Mouse (Mus musculus) layer of hippocampus, adult 9-11 months (tissue): ENCODE data around the gene Taf10.
"Not testable (repeated sequence)": the region's sequence is repeated elsewhere in the genome, so short reads cannot be mapped to it uniquely, and the experiment has no call there.

Source experiments
- DNase-seq: peaks from one replicate; pipeline ENCODE4 v3.0.0; 2022

The Taf10 gene

DNA sequence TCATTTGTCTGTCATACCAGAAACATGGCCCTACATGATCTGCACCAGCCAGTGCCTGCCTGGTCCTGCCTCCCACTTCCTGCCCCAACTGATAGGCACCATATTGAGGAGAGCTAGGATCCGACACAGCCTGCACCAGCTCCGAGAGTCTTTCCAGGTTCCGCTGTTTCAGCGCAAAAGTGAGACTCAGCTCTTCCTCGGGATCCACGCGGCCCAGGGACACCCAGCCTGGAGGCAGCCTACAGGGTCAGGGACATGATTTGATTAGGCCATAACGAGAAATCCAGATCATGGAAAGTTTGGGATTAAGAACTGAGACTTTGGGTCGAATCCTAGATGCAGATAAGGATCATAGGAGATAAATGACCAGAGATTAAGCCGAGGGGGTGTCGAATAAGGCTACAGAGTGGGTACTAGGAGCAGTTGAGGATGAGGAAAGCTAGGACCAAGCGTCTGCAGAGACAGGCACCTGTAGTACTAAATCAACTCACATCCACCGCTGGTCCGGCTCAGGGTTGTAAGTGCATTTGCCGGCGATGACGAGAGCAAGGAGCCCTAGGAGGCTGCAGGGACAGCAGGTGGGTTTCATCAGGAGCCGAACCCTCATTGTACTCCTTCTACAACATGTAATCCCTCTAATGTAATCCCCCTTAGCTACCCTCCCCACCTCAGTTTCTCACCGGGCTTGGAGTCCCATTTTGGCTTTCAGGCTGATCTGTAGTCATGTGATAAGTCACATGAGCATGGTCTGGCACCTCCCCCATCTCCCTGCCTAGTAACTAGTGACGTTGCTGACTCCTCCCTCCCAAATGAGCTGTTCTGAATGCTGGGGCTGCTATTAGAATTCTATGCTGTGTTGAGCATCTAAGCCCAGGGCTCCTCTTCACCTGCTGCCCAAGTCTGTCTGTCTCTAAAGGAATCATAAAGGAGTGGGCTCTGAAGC is 7.6 kb upstream of the Taf10 start, which contains the start of gene Tpp1:
Gene Tpp1 (minus strand): TSS at position 745 of the 943 bp plus-strand sequence.
- peak; percentile 98 for DNase-seq

DNA sequence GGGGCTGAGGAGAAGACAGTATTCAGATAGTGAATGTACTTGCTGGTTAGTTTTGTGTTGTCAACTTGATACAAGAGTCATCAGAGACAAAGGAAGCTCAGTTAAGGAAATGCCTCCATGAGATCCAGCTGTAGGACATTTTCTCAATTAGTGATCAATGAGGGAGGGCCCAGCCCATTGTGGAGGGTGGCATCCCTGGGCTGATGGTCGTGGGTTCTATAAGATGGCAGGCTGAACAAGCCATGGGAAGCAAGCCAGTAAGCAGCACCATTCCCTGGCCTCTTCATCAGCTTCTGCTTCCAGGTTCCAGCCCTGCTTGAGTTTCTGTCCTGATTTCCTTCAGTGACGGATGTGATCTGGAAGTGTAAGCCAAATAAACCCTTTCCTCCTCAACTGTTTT is 3.6 kb upstream of the Taf10 start:
- no peak for DNase-seq

DNA sequence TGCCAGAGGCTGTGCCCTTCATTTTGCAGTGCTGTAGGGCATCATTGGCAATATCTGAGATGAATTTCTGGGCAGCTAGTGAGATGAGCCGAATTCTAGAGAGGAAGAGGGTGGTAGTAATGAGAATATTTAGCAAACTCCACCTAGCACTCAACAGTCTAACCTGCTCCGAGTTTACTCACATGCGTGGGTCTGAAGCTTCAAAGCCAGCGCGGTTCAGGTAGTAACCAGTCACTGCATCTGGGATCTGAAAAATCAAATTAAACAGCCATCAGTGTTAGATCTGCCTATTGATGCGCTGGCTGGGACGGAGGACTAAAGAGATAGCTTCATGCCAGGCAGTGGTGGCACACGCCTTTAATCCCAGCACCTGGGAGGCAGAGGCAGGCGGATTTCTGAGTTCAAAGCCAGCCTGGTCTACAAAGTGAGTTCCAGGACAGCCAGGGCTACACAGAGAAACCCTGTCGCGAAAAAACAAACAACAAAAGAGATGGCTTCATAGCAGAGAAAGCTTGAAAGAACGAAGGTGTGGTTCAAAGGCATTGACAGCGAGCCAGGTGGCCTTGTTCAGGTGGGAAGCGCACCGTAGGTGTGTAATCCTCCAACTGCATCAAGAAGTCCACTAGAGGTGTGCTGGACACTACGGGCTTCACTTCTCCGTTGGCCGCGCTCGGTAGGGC is 775 bp downstream of the Taf10 start:
- DNase-seq = not testable (repeated sequence)

DNA sequence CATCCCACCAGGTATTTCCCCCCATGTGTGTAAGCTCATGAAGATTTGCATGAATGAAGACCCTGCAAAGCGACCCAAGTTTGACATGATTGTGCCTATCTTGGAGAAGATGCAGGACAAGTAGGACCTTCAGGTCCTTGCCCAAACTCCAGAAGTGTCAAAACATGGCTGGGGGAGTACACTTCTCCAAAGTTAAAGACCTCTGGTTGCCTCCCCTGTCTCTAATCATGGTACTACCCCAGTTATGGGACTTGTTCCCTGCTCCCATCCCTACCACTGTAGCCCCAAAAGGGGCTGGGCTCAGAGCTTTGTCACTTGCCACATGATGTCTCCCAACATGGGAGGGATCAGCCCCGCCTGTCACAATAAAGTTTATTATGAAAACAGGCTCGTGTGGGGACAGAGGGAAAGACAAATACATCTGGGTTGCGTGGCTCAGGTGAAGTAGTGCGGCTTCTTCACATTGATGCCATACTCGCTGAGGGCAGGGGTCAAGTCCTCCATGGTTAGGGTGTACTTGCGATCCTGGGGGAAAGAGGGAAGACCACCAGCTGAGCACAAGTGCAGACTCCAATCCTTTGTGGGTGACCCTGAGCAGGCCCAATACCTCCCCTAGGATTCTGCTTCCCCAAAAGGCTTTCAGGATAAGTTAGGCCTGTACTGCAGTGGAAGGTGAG is 1.5 kb downstream of the Taf10 start:
- DNase-seq = not testable (repeated sequence)

DNA sequence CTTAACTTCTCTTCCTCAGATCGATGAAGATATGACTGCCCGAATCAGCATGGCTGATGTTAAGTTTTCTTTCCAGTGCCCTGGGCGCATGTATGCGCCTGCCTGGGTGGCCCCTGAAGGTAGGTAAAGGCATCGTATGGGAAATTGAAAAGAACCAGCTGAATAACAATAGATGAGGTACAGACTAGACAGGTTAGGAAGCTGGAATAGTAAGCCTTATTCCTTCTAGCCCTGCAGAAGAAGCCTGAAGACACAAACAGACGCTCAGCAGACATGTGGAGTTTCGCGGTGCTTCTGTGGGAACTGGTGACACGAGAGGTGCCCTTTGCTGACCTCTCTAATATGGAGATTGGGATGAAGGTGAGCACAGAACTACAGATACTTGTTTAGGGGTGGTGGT is 2.2 kb downstream of the Taf10 start:
- DNase-seq = no peak

DNA sequence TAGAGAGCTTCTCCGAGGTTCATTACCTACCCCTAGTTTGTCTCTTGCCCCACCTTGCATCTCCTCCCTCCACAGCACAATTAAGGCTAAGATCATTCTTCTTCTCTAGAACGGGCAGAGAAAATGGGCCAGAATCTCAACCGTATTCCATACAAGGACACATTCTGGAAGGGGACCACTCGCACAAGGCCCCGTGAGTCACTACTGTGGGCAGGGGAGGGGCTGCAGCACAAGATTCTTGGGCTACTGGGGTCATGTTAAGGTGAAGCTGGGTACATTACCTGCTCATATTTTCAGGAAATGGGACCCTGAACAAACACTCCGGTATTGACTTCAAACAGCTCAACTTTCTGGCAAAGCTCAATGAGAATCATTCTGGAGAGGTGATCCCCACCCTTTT is 3.3 kb downstream of the Taf10 start:
- no peak for DNase-seq

DNA sequence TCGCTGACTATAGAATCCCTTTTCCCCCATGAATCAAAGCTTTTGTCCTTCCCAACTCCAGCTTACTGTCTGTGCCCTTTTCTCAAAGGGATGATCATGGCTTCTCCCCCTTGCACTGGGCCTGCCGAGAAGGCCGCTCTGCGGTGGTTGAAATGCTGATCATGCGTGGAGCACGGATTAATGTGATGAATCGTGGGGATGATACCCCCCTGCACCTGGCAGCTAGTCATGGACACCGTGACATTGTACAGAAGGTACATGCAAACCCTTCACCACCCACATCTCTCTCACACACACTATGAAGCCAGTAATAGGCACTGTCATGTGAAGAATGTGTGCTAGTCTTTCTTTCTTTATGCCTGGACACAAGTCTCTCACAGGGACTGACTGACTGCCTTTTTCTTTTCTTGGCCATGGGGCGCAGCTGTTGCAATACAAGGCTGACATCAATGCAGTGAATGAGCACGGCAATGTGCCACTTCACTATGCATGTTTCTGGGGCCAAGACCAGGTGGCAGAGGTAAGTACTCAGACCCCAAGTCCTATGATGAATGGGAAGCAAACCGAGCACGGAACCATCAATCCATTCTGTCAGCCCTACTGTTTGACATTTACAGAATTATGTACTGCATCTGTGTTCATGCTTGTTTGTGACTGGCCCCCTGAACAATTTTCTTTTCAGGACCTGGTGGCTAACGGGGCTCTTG is 3.9 kb downstream of the Taf10 start:
- no peak for DNase-seq

DNA sequence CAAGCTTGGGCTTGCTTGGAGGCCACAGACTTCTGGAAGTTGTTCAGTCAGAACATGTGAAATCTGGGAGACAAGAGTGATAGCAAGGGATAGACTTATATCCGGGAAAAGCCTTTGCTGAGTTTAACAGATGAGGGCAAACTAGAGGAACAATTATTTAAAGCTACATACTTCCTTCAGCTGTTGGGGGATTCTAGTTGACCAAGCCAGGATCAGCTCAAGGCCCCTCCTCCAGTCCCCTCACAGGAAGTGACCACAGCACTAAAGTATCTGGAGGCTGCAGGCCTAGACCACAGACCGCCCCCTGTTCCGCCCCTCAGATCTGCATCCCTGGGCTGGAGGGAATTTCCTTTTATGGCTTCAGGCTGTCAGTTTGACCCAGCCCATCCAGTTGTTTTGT is 5.2 kb downstream of the Taf10 start:
- DNase-seq = no peak

DNA sequence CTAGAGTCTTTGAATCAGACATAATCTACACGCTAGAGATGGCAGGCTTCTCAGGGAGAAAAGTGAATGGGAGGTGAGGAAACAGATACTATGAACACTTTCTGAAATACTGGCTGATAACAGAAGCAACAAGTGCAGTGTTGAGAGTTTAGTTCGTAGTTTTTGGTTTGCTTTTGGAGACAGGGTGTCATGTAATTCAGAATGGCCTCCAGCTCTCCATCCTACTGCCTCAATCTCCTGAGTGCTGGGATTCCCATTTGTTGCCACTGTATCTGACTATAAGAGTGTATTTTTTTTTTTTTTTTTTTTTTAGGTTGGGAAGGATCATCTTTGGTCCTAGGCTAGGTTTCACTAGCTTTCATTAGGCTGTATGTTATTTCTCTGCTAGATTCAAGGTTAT is 5.9 kb downstream of the Taf10 start:
- no peak for DNase-seq

DNA sequence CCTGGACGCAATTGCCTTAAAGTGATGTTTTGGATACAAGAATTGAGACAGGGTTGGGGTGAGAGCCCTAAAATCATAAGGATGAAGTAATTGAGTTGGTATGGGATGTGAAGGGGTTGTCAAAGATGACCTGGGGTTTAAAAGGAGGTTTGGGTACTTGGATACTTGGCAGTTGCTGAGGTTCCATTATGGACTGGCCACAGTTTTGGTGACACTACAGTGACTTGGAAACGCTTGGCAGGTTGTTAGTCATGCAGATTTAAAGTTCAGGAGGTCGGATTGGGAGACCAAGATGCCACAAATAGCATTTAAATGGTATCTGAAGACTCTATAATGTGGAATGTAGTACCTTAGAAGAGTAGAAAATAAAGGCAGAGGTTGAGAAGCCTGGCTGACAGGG is 6.5 kb downstream of the Taf10 start:
- no peak for DNase-seq

DNA sequence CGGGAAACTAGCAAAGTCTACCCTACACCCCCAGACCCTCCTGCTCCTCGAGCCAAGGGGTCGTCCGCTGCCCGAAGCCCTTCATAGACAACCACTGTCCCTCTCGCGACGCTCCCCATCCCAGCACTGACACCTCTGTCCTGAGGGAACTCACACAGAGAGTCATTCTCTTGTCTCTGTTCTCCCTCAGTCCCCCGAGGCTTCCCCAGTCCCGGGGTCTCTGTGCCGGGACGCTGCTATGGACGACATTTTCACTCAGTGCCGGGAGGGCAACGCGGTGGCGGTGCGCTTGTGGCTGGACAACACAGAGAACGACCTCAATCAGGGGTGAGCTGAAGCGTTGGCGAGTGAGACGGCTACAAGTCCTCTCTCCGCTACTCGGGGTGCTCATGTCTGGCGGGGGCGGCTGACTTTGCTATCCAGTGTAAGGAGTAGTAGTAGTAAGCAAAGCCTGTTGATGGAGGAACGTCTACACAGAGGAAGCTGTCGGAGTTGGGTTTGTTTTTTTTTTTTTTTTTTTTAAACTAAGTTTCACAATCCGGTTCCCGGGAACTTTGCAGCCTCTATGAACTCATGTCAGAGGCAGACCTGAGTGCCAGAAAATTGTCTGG is 7.1 kb downstream of the Taf10 start, which contains the start of gene Rrp8:
Gene Rrp8 (minus strand): TSS at position 475 of the 611 bp plus-strand sequence.
- no peak for DNase-seq

DNA sequence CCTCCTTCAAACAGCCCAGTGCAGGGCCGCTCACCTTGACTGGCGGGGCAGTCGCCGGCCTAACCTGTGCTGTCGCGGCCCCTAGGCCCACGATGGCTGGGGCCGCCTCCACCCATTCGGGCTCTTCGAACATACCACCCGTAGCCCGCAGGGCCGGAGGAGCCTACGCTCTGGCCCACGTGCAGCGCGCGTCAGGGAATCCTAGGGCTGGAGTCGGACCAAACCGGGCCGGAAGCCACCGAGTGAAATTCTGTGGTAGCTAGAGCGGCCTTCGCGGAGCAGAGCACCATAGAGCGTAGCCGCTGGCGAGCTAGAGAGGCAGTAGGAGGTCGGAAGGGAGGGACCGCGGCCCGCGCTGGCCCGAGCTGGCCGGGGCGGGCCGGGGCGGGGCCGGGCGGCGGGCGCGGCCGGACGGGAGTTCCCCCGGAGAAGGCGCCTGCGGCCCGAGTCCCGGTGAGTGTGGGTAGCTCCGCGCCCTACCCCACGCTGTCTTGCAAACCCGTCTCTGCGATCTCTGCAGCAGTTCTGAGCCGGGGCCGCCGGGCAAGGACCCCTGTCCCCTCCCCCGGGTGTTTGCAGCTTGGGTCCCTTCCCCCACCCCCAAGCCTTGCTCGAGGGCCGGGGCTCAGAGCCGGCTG is 7.8 kb downstream of the Taf10 start, which contains the start of gene Ilk:
Gene Ilk (plus strand): TSS at position 329 of the 638 bp plus-strand sequence.
- peak; percentile 93 for DNase-seq

DNA sequence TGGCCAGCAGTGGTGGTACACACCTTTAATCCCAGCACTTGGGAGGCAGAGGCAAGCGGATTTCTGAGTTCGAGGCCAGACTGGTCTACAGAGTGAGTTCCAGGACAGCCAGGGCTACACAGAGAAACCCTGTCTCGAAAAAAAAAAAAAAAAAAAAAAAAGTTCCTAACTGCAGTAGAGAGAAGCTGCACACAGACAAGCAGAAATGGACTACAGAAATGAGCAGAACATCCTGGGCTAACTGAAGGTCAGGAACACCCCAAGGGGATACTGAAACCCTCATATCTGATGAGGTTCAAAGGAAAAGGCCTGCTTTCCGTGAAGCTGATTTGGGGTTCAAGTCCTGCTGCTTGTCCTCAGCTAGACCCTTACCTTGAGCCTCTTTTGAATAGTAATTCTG is 8.7 kb downstream of the Taf10 start:
- DNase-seq = not testable (repeated sequence)

DNA sequence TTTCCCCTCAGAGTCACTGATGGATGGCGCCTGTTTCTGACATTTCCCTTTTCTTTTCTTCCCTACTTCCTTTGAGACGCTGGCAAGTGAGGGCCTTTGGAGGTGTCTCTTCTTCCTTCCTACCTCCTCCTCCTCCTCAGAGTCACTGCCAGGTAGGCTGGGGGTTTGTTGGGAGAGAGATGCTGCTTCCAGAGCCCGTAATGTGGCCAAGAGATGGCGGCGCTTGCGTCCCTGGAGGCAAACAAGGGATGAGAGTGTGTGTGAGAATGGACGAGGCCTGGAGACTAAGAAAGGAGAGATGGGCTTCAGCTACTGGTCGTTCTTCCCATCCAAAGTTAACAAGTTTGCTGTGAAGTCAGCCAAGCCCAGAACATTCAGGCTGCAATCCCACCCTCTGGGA is 9.3 kb downstream of the Taf10 start:
- no peak for DNase-seq

DNA sequence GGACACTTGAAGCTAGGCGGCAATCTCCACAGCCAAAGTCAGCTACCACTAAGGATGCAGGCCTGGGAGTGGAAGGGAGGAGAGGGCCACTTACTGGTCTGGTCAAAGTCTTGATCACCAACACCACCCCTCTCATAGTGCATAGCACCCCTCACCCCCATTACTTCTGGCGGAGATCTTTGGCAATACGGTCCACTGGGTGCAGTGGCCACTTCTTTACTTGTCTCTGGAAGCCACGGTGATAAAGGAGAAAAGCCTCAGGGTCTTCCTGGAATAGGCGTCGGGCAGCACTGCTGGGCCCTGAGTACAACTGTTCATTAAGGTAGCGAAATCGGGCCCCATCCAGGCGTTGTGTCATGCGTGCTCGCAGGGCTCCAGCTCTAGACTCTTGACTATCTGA is 10.3 kb downstream of the Taf10 start:
- no peak for DNase-seq

DNA sequence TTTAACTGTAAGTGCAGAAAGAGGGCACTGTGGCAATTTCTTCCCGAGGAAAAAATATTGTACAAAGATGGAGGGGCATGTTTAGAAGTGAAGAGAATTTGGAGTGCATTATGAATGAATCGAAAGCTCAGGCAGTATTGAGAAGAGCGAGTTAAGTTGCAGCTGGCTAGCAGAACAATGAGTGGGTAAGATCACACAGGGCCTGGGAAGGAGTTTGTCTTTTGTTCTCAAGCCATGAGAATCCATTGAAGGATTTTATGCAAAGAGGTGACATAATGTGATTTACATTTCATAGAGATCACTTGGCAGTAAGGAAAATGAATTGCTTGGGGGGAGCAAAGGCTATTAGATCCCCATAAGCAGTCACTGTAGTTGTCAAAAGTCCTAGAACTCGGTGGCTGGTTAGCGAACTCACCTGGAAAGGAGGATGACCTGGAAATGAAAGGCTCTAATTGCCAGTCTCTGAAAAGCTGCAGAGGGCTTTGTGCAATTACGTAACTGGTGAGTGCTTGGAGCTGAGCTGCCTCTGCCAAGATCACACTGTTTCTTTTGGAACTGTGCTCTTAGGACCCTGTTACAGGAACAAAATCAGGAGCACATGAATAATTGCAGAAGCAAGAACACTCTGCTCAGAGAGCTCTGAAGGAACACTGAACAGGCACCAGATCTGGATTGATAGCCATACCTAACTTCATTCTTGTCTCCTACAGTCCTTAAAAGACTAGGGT is 15.3 kb downstream of the Taf10 start:
- peak; percentile 51 for DNase-seq

DNA sequence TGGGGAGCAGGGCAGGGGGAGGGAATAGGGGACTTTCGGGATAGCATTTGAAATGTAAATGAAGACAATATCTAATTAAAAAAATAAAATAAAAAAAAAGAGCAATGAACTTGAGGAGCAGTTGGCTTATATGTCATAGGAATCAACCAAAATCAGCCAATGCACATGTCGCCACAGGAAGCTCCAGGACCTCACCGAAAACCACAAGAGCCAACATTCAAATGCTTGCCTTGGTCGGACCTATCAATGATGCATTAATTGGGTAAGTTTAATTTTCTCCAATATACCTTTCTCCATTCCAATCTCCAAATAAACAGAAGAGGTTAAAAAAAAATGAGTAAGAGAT is 17.2 kb downstream of the Taf10 start:
- DNase-seq = no peak

DNA sequence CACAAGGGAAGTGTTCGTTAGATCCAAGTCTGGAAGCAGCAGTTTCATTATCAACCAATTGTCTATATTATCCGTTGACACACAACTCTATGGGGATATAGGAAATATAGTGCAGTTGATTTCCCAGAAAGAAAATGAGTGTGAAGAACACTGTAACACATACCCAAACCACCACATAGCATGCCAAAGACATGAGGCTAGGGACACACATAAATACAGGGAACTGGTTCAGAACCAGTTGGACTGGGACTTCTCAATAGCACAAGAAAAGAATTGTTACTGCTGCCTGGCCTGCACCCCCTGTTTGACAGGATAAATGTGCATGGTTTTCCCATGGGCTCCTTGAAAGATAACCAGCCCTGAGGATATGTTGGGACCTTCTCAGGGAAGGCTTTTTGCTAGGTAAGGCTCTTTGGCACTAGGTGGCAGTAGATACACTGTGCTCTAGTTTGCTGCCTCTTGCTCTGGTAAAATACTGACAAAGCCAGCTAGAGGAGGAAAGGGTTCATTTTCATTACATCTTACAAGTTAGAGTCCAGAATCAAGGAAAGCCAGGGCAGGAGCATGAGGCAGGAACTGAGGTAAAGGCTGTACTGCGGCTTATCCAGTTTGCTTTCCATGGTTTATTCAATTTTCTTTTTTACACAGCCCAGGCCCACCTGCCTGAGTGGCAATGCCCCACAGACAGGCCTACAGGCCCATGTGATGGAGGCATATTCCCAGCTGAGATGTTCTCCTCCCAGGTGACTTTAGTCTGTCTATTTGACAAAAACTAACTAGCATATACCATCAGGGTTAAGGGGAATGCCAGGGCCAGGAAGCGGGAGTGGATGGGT is 17.8 kb downstream of the Taf10 start:
- DNase-seq = peak; percentile 55

DNA sequence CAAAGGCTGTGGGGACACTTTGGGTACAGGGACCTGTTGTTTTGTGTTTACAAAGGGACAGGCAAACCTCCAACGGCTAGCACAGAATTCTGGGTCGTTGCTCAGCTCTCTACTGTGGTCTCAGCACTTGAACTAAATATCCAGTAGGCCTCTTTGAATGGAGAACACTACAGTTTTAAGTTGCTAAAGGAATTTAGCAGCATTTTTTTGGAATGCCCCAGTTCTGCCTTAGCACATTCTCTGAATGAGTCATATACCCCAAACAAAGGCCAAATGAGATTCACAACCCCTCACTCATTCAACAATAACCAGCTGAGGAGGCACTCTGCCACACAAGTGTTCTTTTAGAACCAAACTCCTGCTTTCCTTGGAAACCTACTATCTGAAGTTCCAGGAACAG is 22.2 kb downstream of the Taf10 start:
- DNase-seq = no peak

DNA sequence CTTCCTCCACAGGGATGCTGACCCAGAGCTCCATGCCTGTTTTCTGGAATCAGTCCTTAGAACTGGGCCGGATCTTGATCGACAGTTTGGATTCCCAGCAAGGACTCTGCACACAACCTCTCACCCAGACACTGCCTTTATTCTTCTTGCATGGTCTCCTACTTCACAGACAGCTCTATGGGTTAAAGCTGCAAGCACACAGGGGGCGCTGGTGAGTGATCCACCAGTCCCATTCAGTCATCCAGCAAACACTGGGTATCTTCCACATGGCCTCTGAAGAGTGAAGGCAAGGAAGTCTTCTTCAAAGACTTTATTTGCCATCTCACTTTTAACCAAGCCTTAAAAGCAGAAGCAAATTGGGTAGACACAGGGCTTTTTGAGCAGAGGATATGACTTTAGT is 28.8 kb downstream of the Taf10 start:
- DNase-seq = no peak
